Mouse (Mus musculus): Measurements from ENCODE around the gene Kif6. TPM values are rescaled to one million over a fixed set of nuclear protein-coding genes. Genes with fewer than 3 reads are reported as not detected.
A peak's percentile ranks its signal among the peaks of the same experiment; 100 is the strongest.

The Kif6 gene
- total RNA-seq, 2 experiments from 2014 or later, result 4.3 to 5.7 TPM

DNA sequence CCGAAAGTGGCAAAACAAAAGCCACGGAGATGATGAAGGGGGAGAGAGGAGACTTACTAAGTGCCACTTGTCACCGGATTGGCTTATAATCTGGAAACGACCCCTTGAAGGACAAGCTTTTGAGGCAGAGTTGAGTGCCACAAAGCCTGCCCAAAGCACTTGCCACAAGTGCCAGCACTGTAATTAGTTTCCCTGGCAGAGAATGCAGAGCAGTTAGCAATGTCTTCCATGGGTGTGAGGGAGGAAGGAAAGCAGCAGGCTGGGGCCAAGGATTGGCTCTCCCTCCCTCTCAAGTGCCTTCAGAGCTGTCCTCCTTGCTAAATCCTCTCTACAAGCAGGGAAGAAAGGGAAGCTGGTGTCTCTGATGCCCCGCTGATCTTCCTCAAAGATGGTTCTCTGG, 210.9 kb downstream of the Kif6 start:
- no peak for DNase-seq
- intact Hi-C loops (cut with DNase I), result no loop called here

DNA sequence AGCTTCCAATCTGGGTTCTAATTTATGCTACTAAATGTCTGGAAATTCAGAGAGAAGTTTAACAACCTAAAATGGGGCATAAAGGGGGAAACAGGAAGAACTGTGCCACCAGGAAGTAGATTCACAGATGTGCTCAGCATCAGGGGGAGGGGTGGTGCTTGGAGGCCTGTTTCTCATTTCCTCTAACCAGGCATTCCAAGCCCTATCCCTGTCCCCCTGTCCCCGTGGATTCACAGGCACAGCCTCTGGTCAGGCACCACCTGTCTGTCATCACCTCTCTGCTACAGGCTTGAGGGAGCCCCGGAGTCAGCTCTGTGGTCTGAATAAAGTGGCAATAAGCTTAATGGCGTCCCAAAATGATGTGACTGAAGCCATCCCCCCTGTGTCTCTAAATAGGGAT, 216.8 kb downstream of the Kif6 start:
- no peak for DNase-seq
- intact Hi-C loops (cut with DNase I), result no loop called here

GRCm38 (mm10) chr17:49834044-49834545, 219.2 kb downstream of the Kif6 start:
- intact Hi-C loops (cut with DNase I), result no loop called here
- DNase-seq, result no peak

DNA sequence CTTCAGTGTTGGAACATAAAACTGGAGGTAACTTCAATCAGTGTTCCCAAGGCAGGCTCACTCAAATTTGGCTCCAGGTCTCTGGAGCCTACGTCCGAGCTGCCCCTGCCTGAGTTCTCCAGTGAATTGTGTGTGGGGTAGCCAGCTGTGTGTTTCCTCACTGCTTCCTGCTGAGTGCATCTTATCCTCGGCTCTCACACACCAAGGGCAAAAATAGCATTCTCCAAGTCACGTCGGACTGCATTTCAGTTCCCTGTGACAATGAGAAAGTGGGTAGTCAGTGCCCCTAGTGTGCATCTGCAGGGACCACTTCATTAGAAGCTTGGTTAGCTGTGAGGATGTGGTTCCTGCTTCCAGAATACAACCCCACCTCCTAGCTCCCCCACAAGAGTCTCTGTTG, 222.5 kb downstream of the Kif6 start:
- intact Hi-C loops (cut with DNase I), result no loop called here

GRCm38 (mm10) chr17:49839243-49839642, 224.3 kb downstream of the Kif6 start:
- intact Hi-C loops (cut with DNase I), result no loop called here
- no peak for DNase-seq

More for the DNA sequence above, 222.5 kb downstream of the Kif6 start:
- peak; percentile 10 to 18 for DNase-seq

DNA sequence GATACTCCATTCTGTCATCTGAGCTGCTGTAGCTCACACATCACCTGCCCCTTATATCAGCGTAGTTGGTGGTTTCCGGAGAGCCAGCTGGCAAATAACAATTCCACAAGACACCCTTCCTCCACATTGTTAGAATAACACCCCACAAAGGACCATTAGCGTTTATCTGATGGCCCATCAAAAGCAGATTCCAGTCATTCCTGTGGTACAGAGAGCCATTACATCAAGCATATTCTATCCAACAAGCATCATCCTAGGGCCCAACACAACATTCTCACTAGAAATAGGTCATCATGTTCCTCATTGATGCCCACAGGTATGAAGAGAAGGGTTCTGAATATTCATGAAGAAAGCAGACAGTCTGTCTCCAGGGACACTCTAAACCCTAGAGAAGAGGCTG, 236.3 kb downstream of the Kif6 start:
- intact Hi-C loops (cut with DNase I), result loop anchor here (5.0 kb wide), 1 partner anchor 289 kb away; the partner anchor contains the start of gene Daam2

DNA sequence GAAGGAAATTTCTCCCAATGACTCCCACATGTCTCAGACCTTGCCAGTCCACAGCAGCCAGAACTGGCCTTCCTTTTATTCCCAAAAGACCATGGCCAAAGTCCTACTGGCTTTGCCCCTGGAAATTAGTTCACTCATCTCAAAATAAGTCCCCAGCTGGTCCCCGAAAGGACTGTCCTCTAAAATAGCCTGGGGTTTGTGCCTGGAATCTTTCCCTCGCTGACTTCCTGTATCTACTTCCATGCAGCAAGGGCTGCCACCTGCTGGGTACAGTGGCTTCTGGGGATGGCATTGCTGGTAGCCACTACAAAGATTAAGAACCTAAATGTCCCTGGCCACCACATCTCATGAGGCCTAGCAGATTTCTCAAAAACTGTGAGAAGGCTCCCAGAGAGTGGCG, 237.2 kb downstream of the Kif6 start:
- intact Hi-C loops (cut with DNase I), result loop anchor here (1.0 to 5.0 kb wide), 3 partner anchors 290 to 384 kb away; partner anchors contain the start of gene Daam2
- peak; percentile 63 to 67 for DNase-seq

More for the DNA sequence above, 236.3 kb downstream of the Kif6 start:
- no peak for DNase-seq

- intact Hi-C loops (cut with DNase I), result no loop called here
- DNase-seq, result no peak
These were observed 240.8 kb downstream of the Kif6 start for GRCm38 (mm10) chr17:49855785-49856184.

DNA sequence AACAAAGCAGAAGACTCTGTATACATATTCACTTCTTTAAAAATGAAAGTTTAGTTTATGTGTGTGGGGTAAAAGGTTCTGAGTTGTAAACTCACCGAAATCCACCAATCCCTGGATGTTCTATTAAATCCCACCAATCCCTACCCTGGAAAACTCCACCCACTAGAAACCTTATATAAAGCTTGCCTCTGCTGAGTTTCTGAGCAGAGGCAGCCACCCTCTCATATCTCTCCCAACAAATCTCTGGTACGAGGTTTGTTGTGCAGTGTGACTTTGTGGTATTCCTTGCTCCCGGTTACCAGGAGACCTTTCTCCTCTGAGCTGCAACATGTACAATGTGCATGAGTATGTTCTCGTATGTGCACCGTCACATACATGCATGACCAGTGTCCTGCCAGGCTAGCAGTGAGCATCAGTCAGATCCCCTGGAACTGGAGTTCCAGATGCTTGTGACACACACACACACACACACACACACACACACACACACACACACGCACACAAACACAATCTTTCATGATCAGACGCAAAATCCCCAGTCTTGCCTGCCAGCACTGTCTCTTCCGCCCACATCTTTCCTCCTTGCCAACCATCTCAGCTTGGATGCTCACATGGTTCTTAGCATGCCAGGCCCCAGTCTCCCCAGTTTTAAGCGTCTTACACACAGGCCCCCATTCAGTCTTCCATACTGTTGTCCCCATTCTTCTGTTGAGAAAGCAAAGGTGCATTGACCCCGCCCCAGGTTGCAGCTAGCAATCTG, 245.3 kb downstream of the Kif6 start:
- no peak for DNase-seq
- intact Hi-C loops (cut with DNase I), result no loop called here

GRCm38 (mm10) chr17:49863597-49863996, 248.7 kb downstream of the Kif6 start:
- intact Hi-C loops (cut with DNase I), result no loop called here
- DNase-seq, result no peak

DNA sequence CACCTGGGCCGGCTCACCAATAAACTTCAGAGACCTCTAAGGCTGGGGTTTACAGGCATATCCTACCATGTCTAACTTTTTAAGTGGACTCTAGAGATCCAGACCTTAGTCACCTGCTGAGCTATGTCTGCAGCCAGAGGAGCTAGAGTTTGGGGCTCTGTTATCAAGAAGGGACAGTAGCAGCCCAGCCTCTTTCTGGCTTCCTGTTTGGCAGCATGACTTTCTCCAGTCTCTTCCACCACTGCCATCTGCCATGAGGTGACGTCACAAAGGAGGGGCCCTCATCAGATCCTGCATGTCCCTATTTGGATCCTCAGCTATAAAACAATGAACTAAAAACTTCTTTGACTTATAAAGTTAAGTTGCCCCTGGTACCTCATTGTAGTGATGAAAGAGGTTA, 250.7 kb downstream of the Kif6 start:
- intact Hi-C loops (cut with DNase I), result no loop called here
- no peak for DNase-seq

DNA sequence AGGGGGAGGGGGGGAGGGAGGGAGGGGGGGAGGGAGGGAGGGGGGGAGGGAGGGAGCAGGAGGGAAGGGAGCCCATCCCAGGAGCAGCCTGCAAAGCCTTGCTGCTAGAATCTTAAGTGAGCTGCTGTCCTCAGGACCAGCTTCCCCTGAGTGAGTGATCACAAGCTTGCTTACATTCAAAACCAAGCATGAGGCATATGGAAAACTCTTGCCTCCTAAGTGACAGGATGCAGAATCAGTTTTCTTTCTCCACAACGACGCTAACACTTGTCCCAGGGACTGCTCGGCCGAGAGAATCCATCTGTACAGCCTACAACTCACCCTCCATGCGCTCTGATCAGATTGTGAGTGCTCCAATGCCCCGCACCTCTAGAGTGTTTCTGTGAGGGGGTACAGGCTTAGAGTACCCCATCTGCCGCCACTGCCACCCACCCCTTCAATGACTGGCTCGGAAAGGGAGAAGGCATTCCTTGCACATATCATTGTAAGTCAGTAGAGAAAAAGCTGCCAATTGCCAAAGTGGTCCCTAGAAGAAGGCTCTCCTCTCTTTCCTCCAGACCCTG, 251.8 kb downstream of the Kif6 start:
- intact Hi-C loops (cut with DNase I), result no loop called here

DNA sequence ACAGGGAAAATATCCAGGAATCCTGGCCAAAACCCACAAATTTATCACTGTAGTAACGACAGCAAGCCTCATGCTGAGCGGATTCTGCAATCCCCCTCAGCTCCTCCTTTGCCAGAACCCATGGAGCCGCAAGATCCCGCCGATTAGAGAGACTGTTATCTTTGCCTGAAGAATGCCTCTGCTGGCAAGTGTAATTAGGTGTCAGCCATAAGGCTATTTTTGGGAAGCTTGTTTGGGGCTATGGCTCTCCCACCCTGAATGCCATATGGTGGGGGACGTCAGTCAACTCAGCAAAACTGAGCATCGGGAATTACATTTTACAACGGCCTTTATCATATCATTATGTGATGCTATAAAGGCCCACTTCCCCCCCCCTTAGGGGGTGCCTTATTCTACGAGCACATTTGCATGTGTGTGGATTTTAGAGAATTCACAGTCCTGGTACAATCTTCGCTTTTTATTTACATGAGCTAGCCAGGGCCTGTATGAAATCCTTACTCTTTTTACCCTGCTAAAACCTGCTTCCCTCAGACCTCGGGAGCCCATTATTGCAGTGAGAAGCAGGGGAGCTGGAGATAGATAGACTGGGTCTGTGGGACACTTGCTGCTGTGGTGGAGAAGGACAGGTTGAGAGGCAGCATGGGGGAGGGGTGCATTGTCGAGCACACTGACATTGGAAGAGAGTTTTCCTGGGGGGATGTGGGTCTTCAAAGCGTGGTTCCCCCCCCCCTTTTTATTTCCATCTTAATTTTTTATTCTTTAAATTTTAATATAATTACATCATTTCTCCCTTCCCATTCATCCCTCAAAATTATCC, 252.6 kb downstream of the Kif6 start:
- intact Hi-C loops (cut with DNase I), result no loop called here
- DNase-seq, result no peak

More for the DNA sequence above, 251.8 kb downstream of the Kif6 start:
- no peak for DNase-seq

DNA sequence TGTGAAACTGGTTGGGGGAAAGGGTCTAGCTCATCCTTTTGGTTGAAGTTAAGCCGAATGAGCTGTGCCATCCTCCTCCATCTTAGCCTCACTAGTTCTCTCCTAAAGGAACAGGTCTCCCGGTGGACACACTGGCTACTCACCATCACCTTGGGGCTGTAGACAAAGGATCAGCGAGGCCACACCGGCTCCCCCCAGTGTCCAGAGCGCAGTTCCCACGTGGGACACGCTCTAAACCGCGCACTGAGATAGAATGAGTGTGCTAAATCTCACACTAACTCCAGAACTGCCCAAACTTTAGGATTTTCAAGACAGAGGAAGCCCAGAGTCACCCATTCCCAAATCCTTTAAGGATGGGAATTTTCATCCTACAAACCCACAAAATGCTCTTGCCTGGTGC, 254.3 kb downstream of the Kif6 start:
- intact Hi-C loops (cut with DNase I), result no loop called here
- no peak for DNase-seq

GRCm38 (mm10) chr17:49872305-49872704, 257.4 kb downstream of the Kif6 start:
- DNase-seq, result peak in 1 of 2 experiments; percentile 12
- intact Hi-C loops (cut with DNase I), result no loop called here

DNA sequence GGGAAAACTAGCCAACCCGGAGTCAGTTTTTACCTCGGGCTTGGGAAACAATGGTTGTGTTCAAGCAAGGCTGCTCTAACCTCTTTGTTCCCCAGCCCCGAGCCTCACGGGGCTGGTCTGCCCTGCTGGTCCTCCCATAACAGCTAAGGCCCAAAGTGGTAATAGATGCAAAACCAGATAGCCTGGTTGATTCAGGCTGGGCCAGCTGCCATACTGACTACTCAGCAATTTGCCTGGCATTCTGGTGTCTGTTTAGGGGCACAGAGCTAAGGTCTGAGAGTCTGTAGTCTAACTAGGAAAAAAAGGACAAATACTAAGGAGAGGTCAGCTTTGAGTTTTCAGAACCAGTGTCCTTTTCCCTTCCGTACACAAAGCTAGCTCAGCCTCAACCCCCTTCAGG, 259.8 kb downstream of the Kif6 start:
- intact Hi-C loops (cut with DNase I), result loop anchor here (5.0 kb wide), 1 partner anchor 407 kb away; no protein-coding TSS in a partner anchor
- DNase-seq, result no peak

- no peak for DNase-seq
- intact Hi-C loops (cut with DNase I), result loop anchor here (5.0 kb wide), 1 partner anchor 408 kb away; no protein-coding TSS in a partner anchor
These were observed 260.5 kb downstream of the Kif6 start for GRCm38 (mm10) chr17:49875401-49875800.

DNA sequence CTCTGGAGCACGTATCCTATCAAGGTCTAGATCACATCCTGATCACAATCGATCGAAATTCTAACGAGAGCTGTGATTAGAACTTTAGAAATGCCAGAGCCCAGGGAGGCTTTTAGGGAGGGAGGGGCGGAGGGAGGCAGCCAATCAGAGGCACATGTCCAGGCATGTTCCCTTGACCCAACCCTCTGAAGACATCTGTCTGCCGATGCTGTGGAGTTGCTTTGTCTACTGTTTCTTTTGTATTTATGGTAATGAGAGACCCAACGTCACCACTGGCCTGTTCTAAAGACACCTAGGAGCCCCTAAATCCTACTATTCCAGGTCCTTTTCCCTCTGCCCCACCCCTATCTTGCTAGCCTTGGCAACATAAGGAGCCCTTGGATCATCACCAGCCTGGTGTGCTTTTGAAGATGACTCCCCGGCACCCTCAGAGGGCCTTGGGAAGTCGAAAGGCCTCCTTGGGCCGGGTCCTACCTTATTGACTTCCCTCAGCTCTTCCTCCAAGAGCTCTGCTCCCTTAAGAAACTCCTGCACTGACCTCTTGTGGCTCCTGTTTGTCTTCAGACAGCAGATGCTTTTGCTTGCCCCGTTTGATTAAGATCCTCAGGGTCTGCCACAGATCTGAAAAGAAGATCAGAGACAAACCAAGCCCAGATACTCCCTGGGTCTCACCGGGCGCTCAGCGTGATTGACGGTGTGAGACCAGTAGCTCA, 261.2 kb downstream of the Kif6 start:
- intact Hi-C loops (cut with DNase I), result loop anchor here (5.0 kb wide), 1 partner anchor 409 kb away; no protein-coding TSS in a partner anchor

GRCm38 (mm10) chr17:49880919-49881744, 266.2 kb downstream of the Kif6 start:
- DNase-seq, result no peak
- intact Hi-C loops (cut with DNase I), result no loop called here

More for the DNA sequence above, 261.2 kb downstream of the Kif6 start:
- DNase-seq, result no peak
